Mouse (Mus musculus): ENCODE data around the gene Cipc.
A peak's percentile ranks its signal among the peaks of the same experiment; 100 is the strongest.

Gene Cipc

GRCm38 (mm10) chr12:86931919-86932574 lies 14.8 kb upstream of the Cipc start:
- DNase-seq (ENCODE audit: low read depth, low spot score), result no peak

DNA sequence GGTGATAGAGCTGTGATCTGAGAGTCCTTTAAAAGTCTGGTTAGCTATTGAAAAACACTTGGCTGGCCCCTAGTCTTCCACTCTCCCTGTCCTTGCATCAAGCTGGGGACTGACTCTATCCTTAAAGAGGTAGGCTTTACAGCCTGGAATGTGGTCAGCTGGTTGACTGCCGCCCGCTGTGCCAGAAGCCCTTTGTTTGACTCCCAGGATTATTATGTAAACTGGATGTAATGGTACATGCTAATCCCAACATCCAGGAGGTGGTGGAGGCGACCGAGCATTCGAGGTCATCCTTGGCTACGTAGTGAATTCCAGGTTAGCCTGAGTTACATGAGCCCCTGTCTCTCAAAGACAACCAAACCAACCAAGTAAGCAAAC lies 14.3 kb upstream of the Cipc start:
- no peak for DNase-seq (ENCODE audit: low read depth, low spot score)

GRCm38 (mm10) chr12:86934748-86935147 lies 12.1 kb upstream of the Cipc start:
- no peak for DNase-seq (ENCODE audit: low read depth, low spot score)

GRCm38 (mm10) chr12:86935692-86936282 lies 11.1 kb upstream of the Cipc start:
- no peak for DNase-seq (ENCODE audit: low read depth, low spot score)

- DNase-seq (ENCODE audit: low read depth, low spot score), result no peak
Observed at GRCm38 (mm10) chr12:86936587-86937343, 10.1 kb upstream of the Cipc start.

GRCm38 (mm10) chr12:86938571-86938970 lies 8.3 kb upstream of the Cipc start:
- DNase-seq (ENCODE audit: low read depth, low spot score), result no peak

DNA sequence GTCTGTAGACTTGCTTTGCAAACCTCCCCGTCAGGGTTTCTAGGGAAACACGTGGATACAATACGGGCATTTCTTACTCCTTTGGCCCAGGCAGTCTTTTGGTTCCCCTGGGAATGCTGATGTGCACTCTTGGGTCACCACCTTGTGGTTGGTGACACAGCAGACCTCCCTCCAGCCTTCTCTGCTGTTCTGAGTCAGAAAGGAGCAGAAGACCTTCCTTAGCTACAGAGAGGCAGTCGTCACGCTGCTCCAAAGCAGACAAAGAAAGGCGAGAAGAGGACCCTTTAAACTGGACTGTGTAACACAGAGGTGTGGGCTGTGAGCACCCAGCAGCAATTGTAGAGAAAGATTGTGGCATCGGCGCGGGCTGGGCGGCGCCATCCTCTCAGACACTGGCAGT lies 5.7 kb upstream of the Cipc start:
- no peak for DNase-seq (ENCODE audit: low read depth, low spot score)

- no peak for DNase-seq (ENCODE audit: low read depth, low spot score)
Observed at GRCm38 (mm10) chr12:86941734-86942486, 4.9 kb upstream of the Cipc start.

DNA sequence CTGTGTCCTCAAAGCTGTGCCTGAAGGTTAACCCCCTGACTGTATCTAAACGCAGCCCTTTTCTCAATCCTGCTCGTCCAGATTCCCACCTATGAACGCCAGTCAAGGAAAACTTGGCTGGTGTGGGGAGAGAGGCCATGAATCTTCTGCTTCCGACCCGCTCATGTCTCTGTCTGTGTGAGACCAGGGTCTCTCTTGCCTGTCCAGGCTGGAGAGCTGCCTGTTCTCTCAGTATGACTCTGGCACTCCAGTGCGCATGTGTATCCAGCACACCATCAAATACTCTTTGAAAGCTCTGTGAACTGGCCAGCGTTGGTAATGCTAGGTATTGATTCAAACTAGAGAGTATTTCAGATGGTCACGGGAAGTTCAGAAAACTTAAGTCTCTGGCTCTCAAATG lies 3.4 kb upstream of the Cipc start:
- DNase-seq (ENCODE audit: low read depth, low spot score), result no peak

GRCm38 (mm10) chr12:86945126-86945525 lies 1.7 kb upstream of the Cipc start:
- DNase-seq (ENCODE audit: low read depth, low spot score), result peak; percentile 39

DNA sequence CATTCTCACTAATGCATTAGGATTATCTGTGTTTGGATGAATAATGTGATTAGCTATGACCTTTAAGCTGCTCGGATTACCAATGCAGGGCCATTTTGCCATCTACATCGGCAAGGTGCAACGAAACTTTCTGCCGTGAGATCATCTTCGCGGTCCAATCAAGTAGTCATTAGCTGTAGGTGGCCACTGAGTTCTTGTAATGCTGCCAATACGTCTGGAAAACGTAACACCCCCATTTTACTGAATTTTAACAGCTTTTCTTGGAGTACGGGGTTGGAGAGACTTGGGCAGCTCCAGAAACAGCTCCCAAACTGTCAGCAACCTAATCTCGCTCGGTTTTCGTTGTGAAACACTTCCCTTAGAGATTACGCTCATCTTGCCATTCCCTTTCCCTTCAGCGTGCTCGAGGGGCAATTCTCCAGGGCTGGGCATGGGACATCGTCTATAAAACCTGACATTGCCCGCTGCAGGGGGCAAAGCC lies 502 bp upstream of the Cipc start:
- no peak for DNase-seq (ENCODE audit: low read depth, low spot score)

- peak; percentile 19 for DNase-seq (ENCODE audit: low read depth, low spot score)
Observed at GRCm38 (mm10) chr12:86947681-86948401, 998 bp downstream of the Cipc start.

GRCm38 (mm10) chr12:86948627-86949026 lies 1.8 kb downstream of the Cipc start:
- no peak for DNase-seq (ENCODE audit: low read depth, low spot score)

- no peak for DNase-seq (ENCODE audit: low read depth, low spot score)
Observed at GRCm38 (mm10) chr12:86949501-86949900, 2.7 kb downstream of the Cipc start.

DNA sequence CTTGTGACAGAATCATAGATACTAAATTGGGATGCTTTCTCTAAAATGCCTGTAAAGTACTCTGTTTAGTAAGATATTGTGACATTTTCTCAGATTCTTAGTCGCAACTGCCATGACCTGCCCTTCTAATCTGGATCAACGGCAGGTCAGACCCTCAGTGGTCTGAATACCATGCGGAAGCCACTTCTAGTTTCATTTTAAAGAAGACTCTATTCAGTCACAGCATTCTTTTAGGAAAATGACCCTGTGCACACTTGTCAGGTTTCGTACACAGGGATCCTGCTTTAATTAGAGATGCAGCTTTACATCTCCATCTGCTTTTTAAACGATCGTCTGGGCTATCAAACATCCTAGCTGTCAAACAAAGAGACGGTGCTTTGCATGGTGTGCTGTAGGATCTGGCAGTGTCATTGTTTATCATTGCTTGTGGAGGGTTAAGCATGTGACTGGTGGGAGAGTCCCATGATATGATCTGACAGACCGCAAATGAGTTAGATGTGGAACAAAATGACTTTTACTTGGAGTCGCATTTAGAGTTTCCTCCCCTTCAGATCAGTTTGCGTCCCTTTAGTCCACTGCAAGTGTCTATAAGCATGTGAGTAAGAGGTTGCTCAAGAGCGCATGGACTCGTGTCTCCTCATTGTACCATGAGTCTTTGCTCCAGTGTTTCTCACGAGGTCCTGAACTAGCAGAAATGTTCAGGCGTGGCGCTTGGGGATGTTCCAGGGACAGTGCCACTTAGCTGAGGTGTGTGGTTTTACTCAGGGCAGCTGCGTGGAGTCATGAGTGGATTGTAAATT lies 3.5 kb downstream of the Cipc start:
- DNase-seq (ENCODE audit: low read depth, low spot score), result no peak

DNA sequence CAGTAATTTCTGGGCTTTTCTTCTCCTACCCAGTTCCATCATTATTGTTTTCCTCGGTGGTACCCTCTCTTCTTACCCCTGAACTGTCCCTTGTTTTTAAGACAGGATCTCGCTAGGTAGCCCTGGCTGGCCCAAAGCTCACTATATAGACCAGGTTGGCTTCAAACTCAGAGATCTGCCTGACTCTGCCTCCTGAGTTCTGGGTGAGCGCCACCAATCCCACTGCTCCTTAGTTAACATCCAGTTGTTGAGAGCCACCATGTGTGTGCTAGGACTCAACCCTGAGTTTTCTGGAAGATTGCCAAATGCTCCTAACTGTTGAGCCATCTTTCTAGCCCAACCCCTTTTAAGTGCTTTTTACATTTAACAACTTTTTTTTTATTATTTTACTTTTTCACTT lies 4.1 kb downstream of the Cipc start:
- DNase-seq (ENCODE audit: low read depth, low spot score), result no peak

- no peak for DNase-seq (ENCODE audit: low read depth, low spot score)
Observed at GRCm38 (mm10) chr12:86952331-86952850, 5.5 kb downstream of the Cipc start.

DNA sequence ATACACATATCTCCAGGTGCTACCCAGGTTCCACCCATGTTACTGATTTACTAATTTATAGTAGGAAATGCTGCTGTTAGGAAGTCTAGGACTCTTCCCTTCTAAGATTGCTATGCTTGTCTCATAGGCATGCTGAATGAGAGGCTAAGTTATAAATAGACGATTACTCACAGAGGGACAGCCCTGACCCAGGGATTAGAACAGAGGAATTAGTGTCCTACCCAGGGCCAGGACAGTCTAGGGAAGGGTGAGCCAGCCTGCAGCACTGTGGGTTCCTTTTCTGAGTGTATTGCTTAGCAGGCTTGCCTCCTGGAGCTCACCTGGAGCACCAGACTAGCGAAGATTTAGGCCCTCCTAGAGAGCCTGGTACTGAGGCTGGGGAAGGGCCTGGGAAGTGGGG lies 9.1 kb downstream of the Cipc start:
- DNase-seq (ENCODE audit: low read depth, low spot score), result no peak

- DNase-seq (ENCODE audit: low read depth, low spot score), result no peak
Observed at GRCm38 (mm10) chr12:86958558-86958957, 11.7 kb downstream of the Cipc start.

DNA sequence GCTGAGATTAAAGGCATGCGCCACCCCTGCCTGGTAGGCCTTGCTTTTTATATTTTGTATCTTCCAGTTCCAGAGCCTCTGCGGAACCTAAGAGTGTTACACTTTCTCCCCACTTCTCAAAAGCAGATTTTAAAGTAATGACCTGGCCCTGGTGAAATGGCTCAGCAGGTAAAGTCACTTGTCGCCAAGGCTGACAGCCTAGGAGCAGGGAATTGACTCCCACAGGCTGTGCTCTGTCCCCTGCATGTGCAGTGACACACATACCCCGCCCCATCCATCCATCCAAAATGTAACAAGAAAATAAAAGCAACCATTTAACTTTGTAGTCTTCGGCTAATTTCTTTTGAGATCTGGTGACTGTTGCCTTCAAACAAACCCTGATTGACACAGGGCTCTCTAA lies 12.8 kb downstream of the Cipc start:
- DNase-seq (ENCODE audit: low read depth, low spot score), result no peak

Measured in c-Kit-negative CD71-positive TER-119-positive erythroid progenitor cells, embryonic 14.5 days (primary cell).